Mouse (Mus musculus) heart, postnatal 0 days (tissue): ENCODE results near the gene Rsu1. TPM values are rescaled to one million over a fixed set of nuclear protein-coding genes. Genes with fewer than 3 reads are reported as not detected.

Source experiments
- ATAC-seq: fragments of 200-750 bp; cut with Nextera tagmentation; 2 replicates; pipeline ENCODE4 v1.8.0; 2017; ENCODE audit warnings: low read depth, moderate number of reproducible peaks, moderate library complexity; ENCODE audit not compliant: insufficient read depth
- DNase-seq: peaks from one replicate; pipeline ENCODE4 v3.0.0-alpha.2; 2016; ENCODE audit warnings: low spot score
- H3K27ac ChIP-seq: fragments of 300-500 bp; sonication (generic); 2 replicates; pipeline ENCODE4 v1.5.1; 2014; ENCODE audit warnings: low read depth, mild to moderate bottlenecking
- H3K27me3 ChIP-seq: fragments of 300-500 bp; sonication (generic); 2 replicates; pipeline ENCODE4 v1.6.1; 2014; ENCODE audit warnings: low read length, mixed read lengths; ENCODE audit not compliant: control insufficient read depth, insufficient read depth
- H3K36me3 ChIP-seq: fragments of 300-500 bp; sonication (generic); replicated peaks from 2 replicates; pipeline ENCODE4 v1.6.1; 2014; ENCODE audit warnings: low read length, mixed read lengths; ENCODE audit not compliant: control insufficient read depth, insufficient read depth
- H3K4me1 ChIP-seq: fragments of 300-500 bp; sonication (generic); 2 replicates; pipeline ENCODE4 v1.6.1; 2014; ENCODE audit warnings: antibody characterized with exemption; ENCODE audit not compliant: control insufficient read depth, insufficient read depth
- H3K4me2 ChIP-seq: fragments of 300-500 bp; sonication (generic); 2 replicates; pipeline ENCODE4 v1.6.1; 2014; ENCODE audit warnings: low read depth, mild to moderate bottlenecking, low read length, moderate library complexity
- H3K4me3 ChIP-seq: fragments of 300-500 bp; sonication (generic); 2 replicates; pipeline ENCODE4 v1.5.1; 2014; ENCODE audit warnings: low read depth, low read length
- H3K9ac ChIP-seq: fragments of 300-500 bp; sonication (generic); replicated peaks from 2 replicates; pipeline ENCODE4 v1.6.1; 2014; ENCODE audit warnings: low read depth, low read length, mixed read lengths
- H3K9me3 ChIP-seq: fragments of 300-500 bp; sonication (generic); replicated peaks from 2 replicates; pipeline ENCODE4 v1.6.1; 2016; ENCODE audit warnings: low read length; ENCODE audit not compliant: control insufficient read depth
- CTCF ChIP-seq: IDR thresholded peaks from 2 replicates; pipeline ENCODE4 v1.5.1; 2016; ENCODE audit warnings: antibody characterized with exemption, control low read depth, low read depth
- EP300 ChIP-seq: IDR thresholded peaks from 2 replicates; pipeline ENCODE4 v1.6.1; 2016; ENCODE audit warnings: antibody characterized with exemption, low read depth
- WGBS: fragments of 180-500 bp; shearing (Covaris S2); extraction: QIAGEN DNeasy Blood & Tissue Kit; methylation state at CpG from one replicate; pipeline ENCODE4 v1.1.7; 2014; 5-methylcytosine and 5-hydroxymethylcytosine counted together
- polyA plus RNA-seq: library from polyadenylated mRNA; unstranded; fragments of >200 nt; fragmentation: Nextera tagmentation; extraction: Ambion mirVana; gene quantifications from 2 replicates; pipeline ENCODE4 v1.2.1, GENCODE M21; 2015
- total RNA-seq: library from RNA; depleted of rRNA; stranded (reverse); fragments of >200 nt; gene quantifications from 2 replicates; pipeline ENCODE4 v1.2.3, GENCODE M21; 2014; ENCODE audit warnings: low replicate concordance

Rsu1 gene
- total and polyA plus RNA-seq, 2 experiments from 2014 or later, result 125 to 202 TPM

GRCm38 (mm10) chr2:13199713-13200112 is 71.5 kb downstream of the Rsu1 start:
- Histone ChIP-seq H3K4me1 (no peaks in the 10 kb centered on the region), H3K4me2 (no peak overlapping the region), H3K9me3 (no peaks in the 10 kb centered on the region), H3K36me3 (peaks cover 15% of the 10 kb centered on the region), H3K27ac (no peak overlapping the region), H3K4me3 (no peak overlapping the region), H3K27me3 (no peaks in the 10 kb centered on the region), H3K9ac (no peak overlapping the region)
- WGBS, result 83% methylated on average over 7 of the region's 7 CpGs
- ATAC-seq, result no peak
- DNase-seq, result no peak
- TF ChIP-seq EP300 (no peak), CTCF (no peak)

- WGBS, result 76% methylated on average over 2 of the region's 2 CpGs
- Histone ChIP-seq H3K9me3 (no peaks in the 10 kb centered on the region), H3K9ac (no peak overlapping the region), H3K4me3 (no peak overlapping the region), H3K27ac (no peak overlapping the region), H3K27me3 (no peaks in the 10 kb centered on the region), H3K4me1 (no peaks in the 10 kb centered on the region), H3K36me3 (peaks cover 11% of the 10 kb centered on the region), H3K4me2 (no peak overlapping the region)
- DNase-seq (no peak), ATAC-seq (no peak)
- TF ChIP-seq CTCF (no peak), EP300 (no peak)
Observed at GRCm38 (mm10) chr2:13199033-13199432, 72.2 kb downstream of the Rsu1 start.

GRCm38 (mm10) chr2:13195540-13195939 is 75.7 kb downstream of the Rsu1 start:
- Histone ChIP-seq H3K4me3 (no peak overlapping the region), H3K4me2 (no peak overlapping the region), H3K27ac (no peak overlapping the region), H3K4me1 (no peaks in the 10 kb centered on the region), H3K36me3 (peaks cover 3% of the 10 kb centered on the region), H3K9ac (no peak overlapping the region), H3K27me3 (no peaks in the 10 kb centered on the region), H3K9me3 (no peaks in the 10 kb centered on the region)
- no peak for DNase-seq
- TF ChIP-seq EP300 (no peak), CTCF (no peak)
- 71% methylated on average over 7 of the region's 7 CpGs for WGBS
- no peak for ATAC-seq

GRCm38 (mm10) chr2:13192157-13192556 is 79.1 kb downstream of the Rsu1 start:
- Histone ChIP-seq H3K4me2 (no peak overlapping the region), H3K9me3 (no peaks in the 10 kb centered on the region), H3K9ac (no peak overlapping the region), H3K4me1 (peaks cover 7% of the 10 kb centered on the region; the same call in 1 of the 2 replicates), H3K36me3 (no peaks in the 10 kb centered on the region; the same call in 1 of the 2 replicates), H3K27ac (no peak overlapping the region), H3K4me3 (no peak overlapping the region), H3K27me3 (no peaks in the 10 kb centered on the region)
- TF ChIP-seq EP300 (no peak), CTCF (no peak)
- no peak for ATAC-seq
- 50% methylated on average over 1 of the region's 1 CpGs for WGBS
- DNase-seq, result no peak

- no peak for TF ChIP-seq EP300
- Histone ChIP-seq H3K9me3 (no peaks in the 10 kb centered on the region), H3K27ac (no peak overlapping the region), H3K4me2 (no peak overlapping the region), H3K4me1 (peaks cover 7% of the 10 kb centered on the region; the same call in 1 of the 2 replicates), H3K9ac (no peak overlapping the region), H3K27me3 (no peaks in the 10 kb centered on the region), H3K36me3 (no peaks in the 10 kb centered on the region; the same call in 1 of the 2 replicates), H3K4me3 (no peak overlapping the region)
- 94% methylated on average over 4 of the region's 4 CpGs for WGBS
- no peak for ATAC-seq
- DNase-seq, result no peak
Observed at GRCm38 (mm10) chr2:13190767-13191166, 80.4 kb downstream of the Rsu1 start.

GRCm38 (mm10) chr2:13188831-13189495 is 82.3 kb downstream of the Rsu1 start:
- H3K4me3 ChIP-seq, result no peak overlapping the region
- no peak overlapping the region for H3K9ac ChIP-seq
- H3K9me3 ChIP-seq, result no peaks in the 10 kb centered on the region
- H3K27me3 ChIP-seq, result no peaks in the 10 kb centered on the region
- TF ChIP-seq CTCF, result no peak
- TF ChIP-seq EP300, result no peak
- ATAC-seq (no peak; the same call in 1 of the 2 replicates), DNase-seq (peak; percentile 60)
- H3K27ac ChIP-seq, result peak overlapping the region; percentile 55
- H3K4me1 ChIP-seq, result peaks cover 7% of the 10 kb centered on the region; the same call in 1 of the 2 replicates
- H3K36me3 ChIP-seq, result no peaks in the 10 kb centered on the region
- WGBS, result 38% methylated on average over 11 of the region's 11 CpGs
- H3K4me2 ChIP-seq, result no peak overlapping the region
